Mouse (Mus musculus) megakaryocyte, embryonic 14.5 days (primary cell): Measurements from ENCODE around the gene Atp6v0a1.

Experiments used
- FLI1 ChIP-seq: IDR thresholded peaks from 2 replicates; pipeline ENCODE4 v1.6.1; 2012; ENCODE audit warnings: low read length, inconsistent platforms, mixed read lengths
- GATA1 ChIP-seq: IDR thresholded peaks from 3 replicates; pipeline ENCODE4 v1.6.1; 2012; ENCODE audit warnings: mixed read lengths, low read length, inconsistent platforms, borderline replicate concordance

DNA sequence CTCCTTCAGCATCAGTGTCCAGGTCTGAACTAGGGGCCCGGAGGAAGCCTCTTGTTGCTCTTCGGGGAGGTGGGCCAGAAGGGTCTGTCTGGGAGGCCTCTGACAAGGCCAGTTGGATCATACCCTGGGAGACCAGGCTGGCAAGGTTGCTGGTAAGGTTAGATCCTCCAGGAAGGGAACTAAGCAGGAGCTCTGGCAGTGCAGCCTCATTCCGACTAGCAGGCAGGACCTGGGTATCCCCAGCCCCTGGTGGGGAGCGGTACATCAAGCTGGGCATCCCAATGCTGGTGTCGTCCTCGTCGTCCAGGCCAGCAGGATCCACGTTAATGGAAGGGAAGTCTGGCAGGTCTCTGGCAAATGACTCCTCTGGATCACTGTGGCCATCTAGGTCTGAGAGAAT is 89.0 kb downstream of the Atp6v0a1 start:
- TF ChIP-seq GATA1 = no peak
- no peak for TF ChIP-seq FLI1
